Mouse (Mus musculus) kidney, postnatal 0 days (tissue): Measurements from ENCODE around the gene Cyp4x1. TPM values are rescaled to one million over a fixed set of nuclear protein-coding genes. Genes with fewer than 3 reads are reported as not detected.
A peak's percentile ranks its signal among the peaks of the same experiment; 100 is the strongest.

Source experiments
- ATAC-seq: fragments of 200-750 bp; cut with Nextera tagmentation; replicated peaks from 2 replicates; pipeline ENCODE4 v1.8.0; 2017; ENCODE audit warnings: low read depth, moderate number of reproducible peaks, moderate TSS enrichment, moderate library complexity; ENCODE audit not compliant: low FRiP score
- DNase-seq: peaks from one replicate; pipeline ENCODE4 v3.0.0-alpha.2; 2016; ENCODE audit warnings: low spot score
- H3K27ac ChIP-seq: fragments of 300-500 bp; sonication (generic); 2 replicates; pipeline ENCODE4 v1.5.1; 2014; ENCODE audit warnings: mild to moderate bottlenecking
- H3K27me3 ChIP-seq: fragments of 300-500 bp; sonication (generic); 2 replicates; pipeline ENCODE4 v1.6.1; 2014; ENCODE audit warnings: low read length, mixed read lengths; ENCODE audit not compliant: insufficient read depth
- H3K36me3 ChIP-seq: fragments of 300-500 bp; sonication (generic); 2 replicates; pipeline ENCODE4 v1.6.1; 2014; ENCODE audit warnings: low read length, mixed read lengths; ENCODE audit not compliant: insufficient read depth
- H3K4me1 ChIP-seq: fragments of 300-500 bp; sonication (generic); replicated peaks from 2 replicates; pipeline ENCODE4 v1.6.1; 2014; ENCODE audit warnings: antibody characterized with exemption, low read length, mixed read lengths; ENCODE audit not compliant: insufficient read depth
- H3K4me2 ChIP-seq: fragments of 300-500 bp; sonication (generic); 2 replicates; pipeline ENCODE4 v1.6.1; 2014; ENCODE audit warnings: mild to moderate bottlenecking, low read length, moderate library complexity, mixed read lengths
- H3K4me3 ChIP-seq: fragments of 300-500 bp; sonication (generic); replicated peaks from 2 replicates; pipeline ENCODE4 v1.5.1; 2014; ENCODE audit warnings: low read depth, low read length
- H3K9ac ChIP-seq: fragments of 300-500 bp; sonication (generic); 2 replicates; pipeline ENCODE4 v1.6.1; 2014; ENCODE audit warnings: low read depth, low read length
- H3K9me3 ChIP-seq: fragments of 300-500 bp; sonication (generic); replicated peaks from 2 replicates; pipeline ENCODE4 v1.6.1; 2016; ENCODE audit warnings: low read length, inconsistent platforms, mixed read lengths
- CTCF ChIP-seq: IDR thresholded peaks from 2 replicates; pipeline ENCODE4 v1.5.1; 2016; ENCODE audit warnings: antibody characterized with exemption, low read depth, mild to moderate bottlenecking, moderate library complexity
- whole genome bisulfite sequencing: fragments of 180-500 bp; shearing (Covaris S2); extraction: QIAGEN DNeasy Blood & Tissue Kit; methylation state at CpG from one replicate; pipeline ENCODE4 v1.1.7; 2014; 5-methylcytosine and 5-hydroxymethylcytosine counted together
- polyA plus RNA-seq: library from polyadenylated mRNA; unstranded; fragments of >200 nt; fragmentation: Nextera tagmentation; extraction: Ambion mirVana; gene quantifications from 2 replicates; pipeline ENCODE4 v1.2.1, GENCODE M21; 2015

The Cyp4x1 gene
- polyA plus RNA-seq, 1 experiment from 2014 or later = 0.21 TPM

DNA sequence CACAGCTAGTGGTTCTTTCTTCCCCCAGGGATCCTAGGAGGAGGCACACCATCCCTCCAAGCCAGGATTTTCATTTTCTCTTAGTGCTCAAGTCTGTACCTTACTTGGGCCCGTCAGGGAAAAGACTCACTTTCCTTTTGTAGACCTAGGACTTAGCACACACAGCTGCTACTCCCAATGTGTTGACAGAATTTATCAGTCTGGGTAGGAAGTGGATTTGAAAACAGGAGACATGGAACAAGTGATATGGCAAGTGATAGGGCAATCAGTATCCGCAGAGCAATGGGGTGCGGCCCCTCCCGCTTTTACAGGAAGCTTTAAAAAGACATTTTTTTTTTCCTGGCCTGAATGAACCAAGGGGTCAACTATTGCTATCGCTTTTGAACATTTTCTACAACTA is 996 bp downstream of the Cyp4x1 start:
- ATAC-seq = no peak
- no peak for TF ChIP-seq CTCF
- Histone ChIP-seq H3K9ac (no peak overlapping the region), H3K9me3 (no peaks in the 10 kb centered on the region), H3K27me3 (peaks cover 5% of the 10 kb centered on the region), H3K36me3 (no peaks in the 10 kb centered on the region), H3K27ac (no peak overlapping the region), H3K4me1 (no peaks in the 10 kb centered on the region), H3K4me3 (no peak overlapping the region), H3K4me2 (no peak overlapping the region)
- DNase-seq = no peak
- 11% methylated on average over 5 of the region's 5 CpGs for WGBS

DNA sequence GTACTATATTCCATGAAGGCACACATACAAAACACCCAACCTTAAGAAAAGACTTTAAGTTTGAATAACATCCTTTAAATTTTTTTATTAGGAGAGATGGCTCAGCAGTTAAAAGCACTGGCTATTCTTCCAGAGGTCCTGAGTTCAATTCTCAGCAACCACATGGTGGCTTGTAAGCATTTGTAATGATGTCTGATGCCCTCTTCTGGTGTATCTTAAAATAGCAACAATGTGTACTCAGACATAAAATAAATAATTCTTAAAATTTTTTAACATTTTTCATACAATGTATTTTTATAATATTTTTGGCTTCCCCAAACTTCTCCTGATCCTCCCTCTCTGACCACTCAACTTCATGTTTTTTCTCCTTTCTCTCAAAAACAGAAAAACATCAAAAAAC is 9.4 kb downstream of the Cyp4x1 start:
- H3K27me3 ChIP-seq = no peaks in the 10 kb centered on the region
- H3K4me2 ChIP-seq = no peak overlapping the region
- H3K4me3 ChIP-seq = no peak overlapping the region
- no peaks in the 10 kb centered on the region for H3K9me3 ChIP-seq
- DNase-seq (no peak), ATAC-seq (no peak)
- H3K9ac ChIP-seq = no peak overlapping the region
- H3K27ac ChIP-seq = no peak overlapping the region
- no peaks in the 10 kb centered on the region for H3K36me3 ChIP-seq
- H3K4me1 ChIP-seq = no peaks in the 10 kb centered on the region
- peak; percentile 28; the same call in 1 of the 2 replicates for TF ChIP-seq CTCF

DNA sequence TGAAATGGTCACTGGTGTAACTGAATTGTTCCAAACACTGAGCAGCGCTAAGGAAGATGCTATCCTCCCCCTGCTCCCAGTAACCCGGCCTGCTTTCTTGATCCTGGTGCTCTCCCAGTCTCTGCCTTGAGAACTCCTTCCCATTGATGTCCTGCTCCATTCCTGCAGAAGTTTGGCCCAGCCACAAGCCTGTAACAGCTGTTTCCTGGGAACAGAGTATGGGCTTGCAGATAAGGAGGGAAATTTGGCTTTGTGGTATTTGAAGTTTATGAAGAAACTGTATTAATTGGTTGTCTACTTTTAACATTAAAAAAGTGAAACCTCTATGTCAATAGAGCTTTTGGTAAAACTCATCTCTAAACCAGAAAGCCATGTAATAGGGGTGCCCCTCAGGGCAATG is 10.6 kb downstream of the Cyp4x1 start:
- DNase-seq = no peak
- ATAC-seq = no peak
- Histone ChIP-seq H3K4me1 (no peaks in the 10 kb centered on the region), H3K36me3 (no peaks in the 10 kb centered on the region), H3K9ac (no peak overlapping the region), H3K27ac (no peak overlapping the region), H3K4me2 (no peak overlapping the region), H3K27me3 (no peaks in the 10 kb centered on the region), H3K9me3 (no peaks in the 10 kb centered on the region), H3K4me3 (no peak overlapping the region)
- WGBS = 54% methylated on average over 2 of the region's 2 CpGs
- no peak for TF ChIP-seq CTCF

DNA sequence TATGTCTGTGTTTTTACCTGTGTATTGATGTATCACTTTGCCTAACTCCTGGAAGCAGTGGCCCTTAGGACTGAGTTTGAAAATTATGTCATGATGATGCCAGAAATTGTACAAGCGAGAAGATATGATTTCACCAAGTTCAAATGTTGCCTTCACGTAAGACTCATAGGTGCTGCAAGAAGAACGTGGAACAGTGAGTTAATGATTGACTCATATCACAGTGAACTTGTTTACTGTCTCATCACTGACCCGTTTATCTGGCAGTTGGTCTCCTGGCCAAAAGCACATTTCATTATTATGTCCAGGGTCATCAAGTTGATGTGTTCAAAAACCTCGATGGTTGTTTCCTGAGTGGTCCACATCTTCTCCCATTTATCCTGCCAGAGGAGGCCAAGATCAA is 12.5 kb downstream of the Cyp4x1 start:
- H3K4me2 ChIP-seq = no peak overlapping the region
- no peaks in the 10 kb centered on the region for H3K36me3 ChIP-seq
- H3K9me3 ChIP-seq = no peaks in the 10 kb centered on the region
- DNase-seq = no peak
- no peaks in the 10 kb centered on the region for H3K27me3 ChIP-seq
- TF ChIP-seq CTCF = no peak
- no peak overlapping the region for H3K4me3 ChIP-seq
- H3K4me1 ChIP-seq = no peaks in the 10 kb centered on the region
- WGBS = 66% methylated on average over 5 of the region's 5 CpGs
- ATAC-seq = no peak
- no peak overlapping the region for H3K27ac ChIP-seq
- H3K9ac ChIP-seq = no peak overlapping the region

DNA sequence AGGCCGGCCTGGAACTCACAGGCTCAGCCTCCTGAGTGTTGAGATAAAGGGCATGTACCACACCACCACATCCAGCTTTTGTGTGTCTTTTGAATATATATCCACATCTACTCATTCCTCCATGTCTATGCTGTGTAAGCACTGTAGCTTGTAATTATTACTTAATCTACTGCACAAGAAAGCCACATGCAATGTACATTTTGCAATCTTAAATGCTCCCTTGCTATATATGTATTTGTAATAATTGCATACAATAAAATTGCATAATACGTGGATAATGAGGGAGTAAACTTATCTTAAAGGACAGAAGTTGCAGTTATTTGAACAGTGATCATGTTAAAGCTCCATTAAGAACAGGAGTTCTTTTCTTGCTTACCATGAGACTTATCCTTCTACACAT is 12.9 kb downstream of the Cyp4x1 start:
- H3K4me2 ChIP-seq = no peak overlapping the region
- no peak for ATAC-seq
- H3K9ac ChIP-seq = no peak overlapping the region
- no peaks in the 10 kb centered on the region for H3K4me1 ChIP-seq
- no peak overlapping the region for H3K4me3 ChIP-seq
- H3K27me3 ChIP-seq = no peaks in the 10 kb centered on the region
- no peaks in the 10 kb centered on the region for H3K36me3 ChIP-seq
- no peaks in the 10 kb centered on the region for H3K9me3 ChIP-seq
- H3K27ac ChIP-seq = no peak overlapping the region
- 82% methylated on average over 2 of the region's 2 CpGs for WGBS
- DNase-seq = no peak
- no peak for TF ChIP-seq CTCF

DNA sequence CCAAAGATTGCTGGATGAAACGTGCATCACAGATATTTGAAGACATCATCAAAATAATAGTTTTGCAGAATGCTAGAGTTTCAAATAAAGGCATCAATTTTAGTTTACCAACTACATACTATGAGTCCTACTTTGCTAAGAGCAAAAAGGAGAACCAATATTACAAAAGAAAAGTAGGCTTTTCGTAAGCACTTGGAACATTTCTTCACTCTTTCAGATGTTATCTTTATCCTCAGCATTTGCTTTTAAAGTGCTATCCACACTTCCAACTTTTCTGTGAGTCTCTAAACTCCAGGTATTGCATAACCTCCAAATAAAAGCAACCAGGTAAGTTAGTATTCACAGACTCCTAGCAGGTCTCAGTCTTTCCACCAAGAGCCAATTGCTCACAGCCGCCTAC is 14.4 kb downstream of the Cyp4x1 start:
- no peak overlapping the region for H3K4me3 ChIP-seq
- no peaks in the 10 kb centered on the region for H3K4me1 ChIP-seq
- no peaks in the 10 kb centered on the region for H3K36me3 ChIP-seq
- ATAC-seq (no peak), DNase-seq (no peak)
- no peak for TF ChIP-seq CTCF
- 75% methylated on average over 3 of the region's 3 CpGs for WGBS
- no peaks in the 10 kb centered on the region for H3K9me3 ChIP-seq
- H3K27me3 ChIP-seq = no peaks in the 10 kb centered on the region
- no peak overlapping the region for H3K27ac ChIP-seq
- H3K4me2 ChIP-seq = no peak overlapping the region
- no peak overlapping the region for H3K9ac ChIP-seq

DNA sequence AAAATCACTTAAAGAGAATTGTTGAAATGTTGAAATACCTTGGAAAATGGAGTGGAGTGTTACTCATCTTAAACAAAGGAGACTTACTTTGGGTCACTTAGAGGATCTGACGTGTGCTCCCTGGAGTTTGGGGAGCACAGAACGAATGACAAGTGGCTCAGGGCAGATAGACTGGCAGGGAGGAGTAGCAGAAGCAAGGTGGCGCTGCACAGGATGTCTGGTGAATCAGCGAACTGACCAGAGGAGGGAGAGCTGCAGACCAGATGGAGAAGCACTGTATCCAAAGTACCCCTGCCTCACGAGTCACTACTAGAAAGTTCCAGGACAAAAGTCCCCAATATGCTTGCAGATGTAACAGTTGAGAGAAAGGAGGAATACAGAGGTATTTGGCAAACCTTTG is 20.8 kb downstream of the Cyp4x1 start:
- no peak overlapping the region for H3K4me2 ChIP-seq
- 28% methylated on average over 5 of the region's 5 CpGs for WGBS
- H3K4me1 ChIP-seq = no peaks in the 10 kb centered on the region
- peak; percentile 27; the same call in 1 of the 2 replicates for TF ChIP-seq CTCF
- no peaks in the 10 kb centered on the region for H3K27me3 ChIP-seq
- H3K9ac ChIP-seq = no peak overlapping the region
- no peaks in the 10 kb centered on the region for H3K36me3 ChIP-seq
- DNase-seq (no peak), ATAC-seq (no peak)
- no peaks in the 10 kb centered on the region for H3K9me3 ChIP-seq
- H3K4me3 ChIP-seq = no peak overlapping the region
- no peak overlapping the region for H3K27ac ChIP-seq
